Mouse (Mus musculus): ENCODE measurements at regions not wholly inside any gene's neighbourhood (a gene's known extent, or its start where the extent isn't known, plus 50 kb on each side); places are given as distances from the start of the nearest gene placed in this dataset.

GRCm38 (mm10) chr15:62596735-62597134, 1248.2 kb downstream of the Gsdmc2 start:
- no peak for DNase-seq (ENCODE audit: low read depth)

GRCm38 (mm10) chr15:62588580-62588979, 1256.4 kb downstream of the Gsdmc2 start:
- DNase-seq (ENCODE audit: low read depth) = peak; percentile 22

- no peak for DNase-seq (ENCODE audit: low read depth)
Observed at GRCm38 (mm10) chr15:62578788-62579187, 1266.2 kb downstream of the Gsdmc2 start.

GRCm38 (mm10) chr15:62575791-62576190, 1269.2 kb downstream of the Gsdmc2 start:
- DNase-seq (ENCODE audit: low read depth) = no peak

- DNase-seq (ENCODE audit: low read depth) = no peak
Observed at GRCm38 (mm10) chr15:62571803-62572202, 1273.2 kb downstream of the Gsdmc2 start.

- DNase-seq (ENCODE audit: low read depth) = peak; percentile 81
Observed at GRCm38 (mm10) chr15:62568788-62569713, 1275.9 kb downstream of the Gsdmc2 start.

- no peak for DNase-seq (ENCODE audit: low read depth)
Observed at GRCm38 (mm10) chr15:62567431-62567830, 1277.5 kb downstream of the Gsdmc2 start.

- DNase-seq (ENCODE audit: low read depth) = peak; percentile 71
Observed at GRCm38 (mm10) chr15:62566106-62566511, 1278.9 kb downstream of the Gsdmc2 start.

GRCm38 (mm10) chr15:62533233-62533632, 1311.7 kb downstream of the Gsdmc2 start:
- peak; percentile 9 for DNase-seq (ENCODE audit: low read depth)

- no peak for DNase-seq (ENCODE audit: low read depth)
Observed at GRCm38 (mm10) chr15:62528975-62529374, 1316.0 kb downstream of the Gsdmc2 start.

GRCm38 (mm10) chr15:62524628-62525027, 1320.3 kb downstream of the Gsdmc2 start:
- no peak for DNase-seq (ENCODE audit: low read depth)

GRCm38 (mm10) chr15:62524135-62524534, 1320.8 kb downstream of the Gsdmc2 start:
- peak; percentile 18 for DNase-seq (ENCODE audit: low read depth)

GRCm38 (mm10) chr15:62513462-62513861, 1331.5 kb downstream of the Gsdmc2 start:
- peak; percentile 30 for DNase-seq (ENCODE audit: low read depth)

GRCm38 (mm10) chr15:62511461-62511860, 1333.5 kb downstream of the Gsdmc2 start:
- DNase-seq (ENCODE audit: low read depth) = no peak

- no peak for DNase-seq (ENCODE audit: low read depth)
Observed at GRCm38 (mm10) chr15:62503866-62504265, 1341.1 kb downstream of the Gsdmc2 start.

GRCm38 (mm10) chr15:62500966-62501365, 1344.0 kb downstream of the Gsdmc2 start:
- DNase-seq (ENCODE audit: low read depth) = peak; percentile 88

GRCm38 (mm10) chr15:62500522-62500921, 1344.5 kb downstream of the Gsdmc2 start:
- no peak for DNase-seq (ENCODE audit: low read depth)

GRCm38 (mm10) chr15:62496193-62496592, 1348.8 kb downstream of the Gsdmc2 start:
- DNase-seq (ENCODE audit: low read depth) = peak; percentile 57

GRCm38 (mm10) chr15:62492350-62492749, 1352.6 kb downstream of the Gsdmc2 start:
- peak; percentile 46 for DNase-seq (ENCODE audit: low read depth)

- DNase-seq (ENCODE audit: low read depth) = no peak
Observed at GRCm38 (mm10) chr15:62490548-62490947, 1354.4 kb downstream of the Gsdmc2 start.

- no peak for DNase-seq (ENCODE audit: low read depth)
Observed at GRCm38 (mm10) chr15:62486540-62486939, 1358.4 kb downstream of the Gsdmc2 start.

GRCm38 (mm10) chr15:62484350-62484749, 1360.6 kb downstream of the Gsdmc2 start:
- no peak for DNase-seq (ENCODE audit: low read depth)

- peak; percentile 26 for DNase-seq (ENCODE audit: low read depth)
Observed at GRCm38 (mm10) chr15:62483534-62483933, 1361.4 kb downstream of the Gsdmc2 start.

GRCm38 (mm10) chr15:62482357-62482756, 1362.6 kb downstream of the Gsdmc2 start:
- no peak for DNase-seq (ENCODE audit: low read depth)

Measured in NIH3T3 (cell line).